Mouse (Mus musculus): Measurements from ENCODE around the gene Gm12117. TPM values are rescaled to one million over a fixed set of nuclear protein-coding genes. Genes with fewer than 3 reads are reported as not detected.

Gm12117 gene
- total and polyA plus RNA-seq, 3 experiments: 0.40 TPM; not detected in 2

GRCm38 (mm10) chr11:33294063-33294462 lies 17.5 kb upstream of the Gm12117 start:
- H3K4me1 ChIP-seq (ENCODE audit: control insufficient read depth in 1 of 2, insufficient read depth in 2 of 2, low read length in 2 of 2): no peaks in the 10 kb centered on the region; a peak in 1 of 4 replicates
- DNase-seq (ENCODE audit: low read depth, low spot score): no peak
- TF ChIP-seq USF2 (IDR thresholded peaks at IDR 0.05; ENCODE audit: borderline replicate concordance in 1 of 2, insufficient read depth in 1 of 2, low read depth in 1 of 2, low read length in 2 of 2): no peak
- TF ChIP-seq EP300 (IDR thresholded peaks at IDR 0.05; ENCODE audit: low read depth in 1 of 2, low read length in 2 of 2): no peak
- TF ChIP-seq RCOR1 (IDR thresholded peaks at IDR 0.05; ENCODE audit: low read depth, low read length): no peak
- no peak for TF ChIP-seq MAX (IDR thresholded peaks at IDR 0.05; ENCODE audit: low read length)
- TF ChIP-seq ZC3H11A (IDR thresholded peaks at IDR 0.05; ENCODE audit: low read depth, low read length): no peak
- TF ChIP-seq SMC3 (IDR thresholded peaks at IDR 0.05; ENCODE audit: low read depth, low read length): no peak
- TF ChIP-seq USF1 (IDR thresholded peaks at IDR 0.05; ENCODE audit: low read depth, low read length): no peak

GRCm38 (mm10) chr11:33278571-33278970 lies 2.0 kb upstream of the Gm12117 start:
- no peak for TF ChIP-seq GABPA (IDR thresholded peaks at IDR 0.05; ENCODE audit: low read depth, low read length)
- TF ChIP-seq ZC3H11A (IDR thresholded peaks at IDR 0.05; ENCODE audit: low read depth, low read length): no peak
- TF ChIP-seq UBTF (IDR thresholded peaks at IDR 0.05; ENCODE audit: borderline replicate concordance, insufficient read depth, low read depth, low read length): no peak
- no peak for TF ChIP-seq TCF12 (IDR thresholded peaks at IDR 0.05; ENCODE audit: low read depth, low read length)
- no peak for TF ChIP-seq POLR2AphosphoS2 (IDR thresholded peaks at IDR 0.05; ENCODE audit: low read length)
- no peak for TF ChIP-seq POLR2AphosphoS5 (IDR thresholded peaks at IDR 0.05; ENCODE audit: borderline replicate concordance, low read depth, low read length)
- no peak for TF ChIP-seq CTCF (IDR thresholded peaks at IDR 0.05 in 2 of 3, conservative IDR thresholded peaks at IDR 0.05 in 1 of 3; ENCODE audit: control insufficient read depth in 1 of 3, insufficient read depth in 1 of 3, low read depth in 2 of 3, low read length in 3 of 3, poor library complexity in 1 of 3, severe bottlenecking in 1 of 3)
- TF ChIP-seq ZMIZ1 (IDR thresholded peaks at IDR 0.05; ENCODE audit: low read depth, low read length): no peak
- TF ChIP-seq RCOR1 (IDR thresholded peaks at IDR 0.05; ENCODE audit: low read depth, low read length): no peak
- no peak for TF ChIP-seq MEF2A (IDR thresholded peaks at IDR 0.05; ENCODE audit: extremely low read depth, insufficient replicate concordance, low read depth, low read length, poor library complexity, severe bottlenecking)
- TF ChIP-seq TAL1 (IDR thresholded peaks at IDR 0.05; ENCODE audit: low read length): no peak
- TF ChIP-seq NRF1 (IDR thresholded peaks at IDR 0.05; ENCODE audit: insufficient read depth, low read depth, low read length, poor library complexity, severe bottlenecking): no peak
- no peak for TF ChIP-seq MAZ (IDR thresholded peaks at IDR 0.05; ENCODE audit: low read depth, low read length)
- no peak for TF ChIP-seq EP300 (IDR thresholded peaks at IDR 0.05; ENCODE audit: low read depth in 1 of 2, low read length in 2 of 2)
- TF ChIP-seq TBP (IDR thresholded peaks at IDR 0.05; ENCODE audit: low read depth, low read length): no peak
- TF ChIP-seq USF2 (IDR thresholded peaks at IDR 0.05; ENCODE audit: borderline replicate concordance in 1 of 2, insufficient read depth in 1 of 2, low read depth in 1 of 2, low read length in 2 of 2): no peak
- no peak for TF ChIP-seq MYC (IDR thresholded peaks at IDR 0.05; ENCODE audit: low read depth, low read length)
- no peak for TF ChIP-seq CHD1 (IDR thresholded peaks at IDR 0.05; ENCODE audit: low read depth, low read length)
- Histone ChIP-seq H3K27ac (ENCODE audit: control insufficient read depth, low read depth, low read length) (no peak overlapping the region), H3K9ac (ENCODE audit: control insufficient read depth, low read depth, low read length, poor library complexity, severe bottlenecking) (no peak overlapping the region), H3K27me3 (ENCODE audit: control insufficient read depth in 1 of 2, insufficient read depth in 2 of 2, low read length in 2 of 2) (peaks cover 0 to 2% of the 10 kb centered on the region in 2 experiments; a peak in 2 of 4 replicates), H3K79me2 (ENCODE audit: control insufficient read depth, insufficient read depth, low read length, poor library complexity) (no peaks in the 10 kb centered on the region), H3K36me3 (ENCODE audit: control insufficient read depth in 1 of 2, insufficient read depth in 2 of 2, low read length in 2 of 2) (no peaks in the 10 kb centered on the region), H3K4me1 (ENCODE audit: control insufficient read depth in 1 of 2, insufficient read depth in 2 of 2, low read length in 2 of 2) (no peaks in the 10 kb centered on the region), H3K4me3 (ENCODE audit: control insufficient read depth in 1 of 2, insufficient read depth in 1 of 2, low read depth in 2 of 2, low read length in 2 of 2) (no peak overlapping the region), H3K9me3 (replicated peaks; ENCODE audit: insufficient read depth, low read length) (no peaks in the 10 kb centered on the region)
- DNase-seq (ENCODE audit: low read depth, low spot score): no peak

More at GRCm38 (mm10) chr11:33294063-33294462, 17.5 kb upstream of the Gm12117 start:
- H3K27me3 ChIP-seq (ENCODE audit: control insufficient read depth in 1 of 2, insufficient read depth in 2 of 2, low read length in 2 of 2): peaks cover 4 to 9% of the 10 kb centered on the region in 2 experiments
- H3K9ac ChIP-seq (ENCODE audit: control insufficient read depth, low read depth, low read length, poor library complexity, severe bottlenecking): no peak overlapping the region
- no peaks in the 10 kb centered on the region for H3K79me2 ChIP-seq (ENCODE audit: control insufficient read depth, insufficient read depth, low read length, poor library complexity)
- H3K36me3 ChIP-seq (ENCODE audit: control insufficient read depth in 1 of 2, insufficient read depth in 2 of 2, low read length in 2 of 2): no peaks in the 10 kb centered on the region
- no peak overlapping the region for H3K27ac ChIP-seq (ENCODE audit: control insufficient read depth, low read depth, low read length)
- no peaks in the 10 kb centered on the region for H3K9me3 ChIP-seq (replicated peaks; ENCODE audit: insufficient read depth, low read length)
- no peak overlapping the region for H3K4me3 ChIP-seq (ENCODE audit: control insufficient read depth in 1 of 2, insufficient read depth in 1 of 2, low read depth in 2 of 2, low read length in 2 of 2)

Measured in MEL (cell line).